Mouse (Mus musculus): Measurements from ENCODE around the gene Polr2b. TPM values are rescaled to one million over a fixed set of nuclear protein-coding genes. Genes with fewer than 3 reads are reported as not detected.

The Polr2b gene
- polyA plus RNA-seq, 1 experiment from 2014 or later: 73.2 TPM

- TF ChIP-seq CTCF (IDR thresholded peaks at IDR 0.05; ENCODE audit: low read depth): no peak
- ATAC-seq (ENCODE audit: insufficient read depth): peak; percentile 89
Measured at GRCm38 (mm10) chr5:77398285-77399057, 88.5 kb downstream of the Polr2b start.

More at GRCm38 (mm10) chr5:77398285-77399057, 88.5 kb downstream of the Polr2b start:
- Histone ChIP-seq H3K9ac (no peak overlapping the region), H3K27ac (ENCODE audit: low read depth) (peak overlapping the region; percentile 72), H3K4me1 (ENCODE audit: insufficient read depth) (peaks cover 7% of the 10 kb centered on the region; the same call in 1 of the 2 replicates), H3K4me2 (0 out of 2 replicates have a peak overlapping the region, but pooled peaks have one; percentile 4), H3K4me3 (ENCODE audit: low read depth, low read length) (no peak overlapping the region), H3K27me3 (ENCODE audit: insufficient read depth, low read length) (no peaks in the 10 kb centered on the region), H3K9me3 (ENCODE audit: low read depth, low read length) (no peaks in the 10 kb centered on the region), H3K36me3 (ENCODE audit: insufficient read depth) (no peaks in the 10 kb centered on the region)
- WGBS: 64% methylated on average over 14 of the region's 14 CpGs
- DNase-seq: peak; percentile 46

Small RNAs within 50 kb of the gene (microRNA-seq; reads per million reads assigned to microRNA genes)
- not detected for gene Mir5098 (ENCODE audit: borderline number of aligned reads)

Other genes with a start within 250 kb of the Polr2b start
- gene Hopx, start 195.0 kb upstream of the Polr2b start, polyA plus RNA-seq (2014; fragmentation: Nextera tagmentation; extraction: Ambion mirVana): 2.4 and 3.6 TPM in 2 replicates
- 0.32 and 1.3 TPM in 2 replicates for gene Spink2, start 98.7 kb upstream of the Polr2b start, polyA plus RNA-seq (2014; fragmentation: Nextera tagmentation; extraction: Ambion mirVana)
- 42.6 and 43.5 TPM in 2 replicates for gene Rest, start 44.7 kb upstream of the Polr2b start, polyA plus RNA-seq (2014; fragmentation: Nextera tagmentation; extraction: Ambion mirVana)
- 27.4 and 29.8 TPM in 2 replicates for gene Noa1, start 63 bp upstream of the Polr2b start, polyA plus RNA-seq (2014; fragmentation: Nextera tagmentation; extraction: Ambion mirVana)
- gene Igfbp7, start 97.9 kb downstream of the Polr2b start, polyA plus RNA-seq (2014; fragmentation: Nextera tagmentation; extraction: Ambion mirVana): 35.1 and 37.9 TPM in 2 replicates